Comparison of ENCODE assay signal across 10 mouse cellular contexts in the genomic region with DNA sequence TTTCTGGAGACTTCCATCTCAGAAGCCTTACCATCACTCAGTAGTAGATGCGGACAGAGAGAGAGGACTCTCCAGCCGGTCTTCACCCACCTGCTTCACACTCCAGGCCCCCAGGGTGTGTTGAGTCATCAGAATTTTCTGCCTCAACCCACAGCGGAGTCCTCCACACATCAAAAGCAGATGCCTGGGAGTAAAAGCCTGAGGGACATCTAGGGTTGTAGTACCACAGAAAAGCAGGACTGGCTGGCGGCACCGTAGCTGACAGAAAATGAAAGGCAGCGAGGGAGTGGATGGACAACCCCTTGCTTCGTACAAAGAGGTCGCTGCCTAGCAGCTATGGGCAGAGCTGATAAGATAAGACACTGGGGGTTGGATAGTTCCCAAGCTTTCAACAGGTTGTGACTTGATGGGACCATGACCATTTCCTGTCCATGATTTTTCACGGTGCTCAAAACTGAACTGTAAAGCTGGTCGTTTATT. TPM values are rescaled to one million over a fixed set of nuclear protein-coding genes. Genes with fewer than 3 reads are reported as not detected.
DNase-seq lines count a peak whose midpoint lies in the region; ATAC-seq and TF ChIP-seq lines count a peak whose summit lies in the region.
"Had no signal": no experiment of that assay in that cellular context is flagged by ENCODE, and none has a peak within 500 bp of the region (broad histone marks: within the 10 kb centered on the region; RNA-seq: fewer than 3 reads in every experiment).

No protein-coding gene starts in this region.

- intact Hi-C loops in heart, postnatal 14 days (cut with DNase I): loop anchor here (5.0 kb wide), 3 partner anchors 112 to 287 kb away; no protein-coding TSS in a partner anchor

- H3K9ac ChIP-seq in heart, postnatal 0 days (replicated peaks; ENCODE audit: low read depth, low read length): no peak overlapping the region
- H3K9ac ChIP-seq in embryonic facial prominence, embryonic 13.5 days: peak overlapping the region; percentile 91; the same call in 1 of the 2 replicates
- no peak overlapping the region for H3K9ac ChIP-seq in liver, embryonic 14.5 days (replicated peaks)

- H3K27me3 ChIP-seq in heart, postnatal 0 days (ENCODE audit: control insufficient read depth, insufficient read depth, low read length): no peaks in the 10 kb centered on the region
- H3K27me3 ChIP-seq in E14TG2a.4 (ENCODE audit: insufficient read depth, low read length): peaks cover 19% of the 10 kb centered on the region
- H3K27me3 ChIP-seq in embryonic facial prominence, embryonic 13.5 days: no peaks in the 10 kb centered on the region
- H3K27me3 ChIP-seq in liver, embryonic 14.5 days (ENCODE audit: control insufficient read depth, insufficient read depth, low read length): peaks cover 18% of the 10 kb centered on the region

- no peak for TF ChIP-seq CTCF in heart, postnatal 0 days (IDR thresholded peaks at IDR 0.05; ENCODE audit: low read depth)
- TF ChIP-seq CTCF in E14TG2a.4 (conservative IDR thresholded peaks at IDR 0.05; ENCODE audit: low read length): no peak
- no peak for TF ChIP-seq CTCF in liver, embryonic 14.5 days (IDR thresholded peaks at IDR 0.05; ENCODE audit: low read depth)

- H3K4me1 ChIP-seq in heart, postnatal 0 days (ENCODE audit: control insufficient read depth, insufficient read depth): peaks cover 5% of the 10 kb centered on the region; the same call in 1 of the 2 replicates
- H3K4me1 ChIP-seq in E14TG2a.4 (replicated peaks; ENCODE audit: low read depth, low read length): peaks cover 21% of the 10 kb centered on the region
- peaks cover 26% of the 10 kb centered on the region for H3K4me1 ChIP-seq in embryonic facial prominence, embryonic 13.5 days
- H3K4me1 ChIP-seq in liver, embryonic 14.5 days (replicated peaks; ENCODE audit: control insufficient read depth in 2 of 2, insufficient read depth in 2 of 2, low read length in 1 of 2): no peaks in the 10 kb centered on the region; a peak in 1 of 4 replicates

- WGBS in heart, postnatal 0 days: 31% methylated on average over 10 of the region's 10 CpGs
- 26% methylated on average over 10 of the region's 10 CpGs for WGBS in embryonic facial prominence, embryonic 13.5 days
- whole genome bisulfite sequencing in liver, embryonic 14.5 days (ENCODE audit: insufficient replicate concordance): 12% methylated on average over 10 of the region's 10 CpGs

- no peaks in the 10 kb centered on the region for H3K36me3 ChIP-seq in heart, postnatal 0 days (replicated peaks; ENCODE audit: control insufficient read depth, insufficient read depth, low read length)
- no peaks in the 10 kb centered on the region for H3K36me3 ChIP-seq in E14TG2a.4 (ENCODE audit: insufficient read depth, low read length)
- H3K36me3 ChIP-seq in embryonic facial prominence, embryonic 13.5 days: no peaks in the 10 kb centered on the region
- H3K36me3 ChIP-seq in liver, embryonic 14.5 days (replicated peaks; ENCODE audit: control insufficient read depth, insufficient read depth, low read depth): no peaks in the 10 kb centered on the region

- no peak for ATAC-seq in heart, postnatal 0 days (ENCODE audit: insufficient read depth, low read depth)
- ATAC-seq in embryonic facial prominence, embryonic 13.5 days (ENCODE audit: insufficient number of reproducible peaks, insufficient read depth, low FRiP score, low TSS enrichment, low read depth): no peak
- ATAC-seq in liver, embryonic 14.5 days (ENCODE audit: insufficient read depth): no peak
- no peak for ATAC-seq in megakaryocyte progenitor cell, adult 5-6 weeks (replicated peaks; ENCODE audit: poor library complexity)

- no peak overlapping the region for H3K27ac ChIP-seq in heart, postnatal 0 days (ENCODE audit: low read depth)
- H3K27ac ChIP-seq in embryonic facial prominence, embryonic 13.5 days: peak overlapping the region; percentile 97
- no peak overlapping the region for H3K27ac ChIP-seq in liver, embryonic 14.5 days

- 0 out of 2 replicates have a peak overlapping the region, but pooled peaks have one; percentile 72 for H3K4me3 ChIP-seq in heart, postnatal 0 days (ENCODE audit: low read depth, low read length)
- peak overlapping the region; percentile 86 for H3K4me3 ChIP-seq in E14TG2a.4 (replicated peaks; ENCODE audit: low read length)
- peak overlapping the region; percentile 80 for H3K4me3 ChIP-seq in embryonic facial prominence, embryonic 13.5 days
- no peak overlapping the region for H3K4me3 ChIP-seq in liver, embryonic 14.5 days (ENCODE audit: insufficient read depth in 1 of 2, low read depth in 2 of 2, low read length in 2 of 2)

- TF ChIP-seq EP300 in heart, postnatal 0 days (IDR thresholded peaks at IDR 0.05; ENCODE audit: low read depth): no peak
- no peak for TF ChIP-seq EP300 in liver, embryonic 14.5 days (IDR thresholded peaks at IDR 0.05; ENCODE audit: low read depth)

- no peak for DNase-seq in heart, postnatal 0 days (ENCODE audit: low spot score)
- no peak for DNase-seq in heart, postnatal 14 days
- DNase-seq in liver, embryonic 14.5 days (ENCODE audit: low read depth in 3 of 3, low spot score in 3 of 3): no peak
- no peak for DNase-seq in thymus, postnatal 0 days (ENCODE audit: low spot score)
- DNase-seq in c-Kit-positive CD71-positive TER-119-positive erythroid progenitor cells, embryonic 14.5 days (ENCODE audit: low spot score): no peak
- DNase-seq: cerebellum, postnatal 25 days; kidney, postnatal 10 days had no signal

- peak overlapping the region; percentile 81; the same call in 1 of the 2 replicates for H3K4me2 ChIP-seq in heart, postnatal 0 days (ENCODE audit: low read depth, low read length)
- H3K4me2 ChIP-seq in embryonic facial prominence, embryonic 13.5 days: peak overlapping the region; percentile 79
- peak overlapping the region; percentile 20; the same call in 1 of the 2 replicates for H3K4me2 ChIP-seq in liver, embryonic 14.5 days (ENCODE audit: low read depth)

- no peaks in the 10 kb centered on the region for H3K9me3 ChIP-seq in heart, postnatal 0 days (replicated peaks; ENCODE audit: control insufficient read depth, low read length)
- no peaks in the 10 kb centered on the region for H3K9me3 ChIP-seq in E14TG2a.4 (ENCODE audit: low read length)
- H3K9me3 ChIP-seq in embryonic facial prominence, embryonic 13.5 days: no peaks in the 10 kb centered on the region
- H3K9me3 ChIP-seq in liver, embryonic 14.5 days (ENCODE audit: control insufficient read depth, low read length): no peaks in the 10 kb centered on the region

RNA-seq across cellular contexts. Expression of a gene that starts 0.7 kb away (rescaled TPM):
- total RNA-seq in heart, postnatal 0 days (2014; rRNA removed; ENCODE audit: low replicate concordance): 13.3 and 16.5 TPM in 2 replicates
- 11.6 TPM in 2 replicates for polyA plus RNA-seq in heart, postnatal 0 days (2015; fragmentation: Nextera tagmentation; extraction: Ambion mirVana)
- 10 to 100 TPM; 18.4 to 19.1 TPM for total RNA-seq in heart, postnatal 14 days (2021)
- 138 and 142 TPM in 2 replicates for polyA plus RNA-seq in embryonic facial prominence, embryonic 13.5 days (2015; fragmentation: Nextera tagmentation; extraction: Ambion mirVana)
- 0.99 and 1.0 TPM in 2 replicates for polyA plus RNA-seq in liver, embryonic 14.5 days (2012; rRNA removed)
- 2.1 and 2.5 TPM in 2 replicates for polyA plus RNA-seq in liver, embryonic 14.5 days (2014; fragmentation: Nextera tagmentation; extraction: Ambion mirVana)
- 0.27 TPM in 1 of 2 replicates, not detected in the other for total RNA-seq in megakaryocyte progenitor cell, adult 5-6 weeks (2015)
- 0.29 TPM in 1 of 2 replicates, not detected in the other for total RNA-seq in megakaryocyte progenitor cell, adult 5-6 weeks (2017)
- polyA plus RNA-seq in thymus, postnatal 0 days (2015; fragmentation: Nextera tagmentation; extraction: Ambion mirVana): 24.2 and 26.5 TPM in 2 replicates

Comparison
In these comparisons a context has a peak if more than half of its experiments do, and no peak if none do; other contexts are left out.
1. H3K4me2 ChIP-seq: peak in every context shown above with its lines; median percentile 81 in heart, postnatal 0 days; 79 in embryonic facial prominence, embryonic 13.5 days; 20 in liver, embryonic 14.5 days.
2. H3K4me3 ChIP-seq: peak in heart, postnatal 0 days (single experiment), E14TG2a.4 (single experiment) and embryonic facial prominence, embryonic 13.5 days (single experiment); none in liver, embryonic 14.5 days (0 of 2).